Mouse (Mus musculus) hindbrain, embryonic 14.5 days (tissue): ENCODE results near the gene Cer1. TPM values are rescaled to one million over a fixed set of nuclear protein-coding genes. Genes with fewer than 3 reads are reported as not detected.

ENCODE experiments used
- ATAC-seq: fragments of 200-750 bp; cut with Nextera tagmentation; 2 replicates; pipeline ENCODE4 v1.8.0; 2017; ENCODE audit warnings: moderate number of reproducible peaks, mild to moderate bottlenecking, moderate TSS enrichment, moderate library complexity; ENCODE audit not compliant: low FRiP score
- DNase-seq: peaks from one replicate; pipeline ENCODE4 v3.0.0-alpha.2; 2015; ENCODE audit warnings: low spot score
- H3K27ac ChIP-seq: fragments of 300-500 bp; sonication (generic); 2 replicates; pipeline ENCODE4 v1.5.1; 2014; ENCODE audit warnings: mild to moderate bottlenecking, moderate library complexity
- H3K27me3 ChIP-seq: fragments of 300-500 bp; sonication (generic); 2 replicates; pipeline ENCODE4 v1.6.1; 2014; ENCODE audit warnings: mild to moderate bottlenecking, low read length, mixed read lengths; ENCODE audit not compliant: control insufficient read depth, insufficient read depth
- H3K36me3 ChIP-seq: fragments of 300-500 bp; sonication (generic); replicated peaks from 2 replicates; pipeline ENCODE4 v1.6.1; 2014; ENCODE audit not compliant: control insufficient read depth, insufficient read depth
- H3K4me1 ChIP-seq: fragments of 300-500 bp; sonication (generic); replicated peaks from 2 replicates; pipeline ENCODE4 v1.6.1; 2014; ENCODE audit warnings: antibody characterized with exemption, low read length, mixed read lengths; ENCODE audit not compliant: control insufficient read depth, insufficient read depth
- H3K4me2 ChIP-seq: fragments of 300-500 bp; sonication (generic); replicated peaks from 2 replicates; pipeline ENCODE4 v1.6.1; 2014; ENCODE audit warnings: mild to moderate bottlenecking, moderate library complexity
- H3K4me3 ChIP-seq: fragments of 300-500 bp; sonication (generic); replicated peaks from 2 replicates; pipeline ENCODE4 v1.5.1; 2014; ENCODE audit warnings: mild to moderate bottlenecking, low read length
- H3K9ac ChIP-seq: fragments of 300-500 bp; sonication (generic); 2 replicates; pipeline ENCODE4 v1.6.1; 2014
- H3K9me3 ChIP-seq: fragments of 300-500 bp; sonication (generic); 2 replicates; pipeline ENCODE4 v1.6.1; 2016; ENCODE audit warnings: low read length; ENCODE audit not compliant: control insufficient read depth
- WGBS: fragments of 180-500 bp; shearing (Covaris S2); extraction: QIAGEN DNeasy Blood & Tissue Kit; methylation state at CpG from one replicate; pipeline ENCODE4 v1.1.7; 2014; 5-methylcytosine and 5-hydroxymethylcytosine counted together
- polyA plus RNA-seq: library from polyadenylated mRNA; unstranded; fragments of >200 nt; fragmentation: Nextera tagmentation; extraction: Ambion mirVana; gene quantifications from 2 replicates; pipeline ENCODE4 v1.2.1, GENCODE M21; 2014

The Cer1 gene
- not detected in 2 replicates for polyA plus RNA-seq

DNA sequence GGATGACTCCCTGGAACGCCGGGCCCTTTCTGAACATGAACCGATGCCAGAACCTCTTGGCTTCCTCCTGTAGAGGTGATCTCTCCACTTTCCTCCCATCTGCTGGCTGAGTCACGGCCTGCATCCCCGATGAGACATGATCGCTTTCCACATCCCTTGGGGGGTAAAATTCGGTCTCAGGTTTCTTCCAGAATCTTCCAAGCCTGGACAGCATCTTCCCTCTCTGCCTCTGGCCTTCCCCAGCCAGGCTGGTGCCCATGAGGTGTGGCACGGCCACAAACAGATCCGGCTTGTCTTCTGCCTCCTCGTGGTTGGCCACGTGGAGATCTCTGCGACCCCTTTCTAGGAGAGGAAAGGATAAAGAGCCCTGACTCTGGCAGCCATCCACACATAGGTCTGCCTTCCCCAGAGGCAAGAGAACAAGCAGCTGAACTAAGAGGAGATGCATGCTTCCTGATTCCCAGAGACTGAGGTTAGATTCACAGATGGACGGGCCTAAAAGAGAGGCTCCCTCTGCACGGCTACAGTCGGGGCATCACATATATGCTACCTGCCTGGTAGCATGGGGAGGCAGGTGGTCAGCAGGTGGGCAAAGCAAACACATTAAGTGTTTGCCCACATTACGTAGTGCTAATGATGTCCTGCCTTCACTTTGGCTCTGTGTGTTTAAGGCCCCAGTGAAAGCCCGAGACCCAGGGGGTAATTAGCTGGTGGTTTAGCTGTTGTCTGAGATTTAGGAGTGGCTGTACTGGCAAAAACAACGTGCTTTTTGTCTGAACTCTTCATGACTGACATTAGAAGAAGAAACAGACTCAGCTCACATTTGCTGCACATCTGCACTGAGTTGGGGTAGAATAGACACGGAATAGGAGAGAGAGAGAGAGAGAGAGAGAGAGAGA, at the start of gene Cer1:
Gene Cer1 (minus strand): TSS at position 513 of the 899 bp plus-strand sequence.
- H3K4me3 ChIP-seq: no peak within 1 kb of the TSS
- no peak within 1 kb of the TSS for H3K4me2 ChIP-seq
- H3K9me3 ChIP-seq: no peaks in the 10 kb centered on the region
- H3K27me3 ChIP-seq: no peaks in the 10 kb centered on the region
- no peak within 1 kb of the TSS for H3K27ac ChIP-seq
- 64% methylated on average over 19 of the region's 19 CpGs for WGBS
- no peaks in the 10 kb centered on the region for H3K4me1 ChIP-seq
- H3K36me3 ChIP-seq: no peaks in the 10 kb centered on the region
- no peak within 1 kb of the TSS for H3K9ac ChIP-seq
- ATAC-seq (no peak), DNase-seq (no peak)

- H3K27me3 ChIP-seq: no peaks in the 10 kb centered on the region
- no peak overlapping the region for H3K4me3 ChIP-seq
- H3K4me1 ChIP-seq: 0 out of 2 replicates have a peak, but pooled peaks cover 5% of the 10 kb centered on the region
- H3K27ac ChIP-seq: peak overlapping the region; percentile 7; the same call in 1 of the 2 replicates
- H3K4me2 ChIP-seq: peak overlapping the region; percentile 42; the same call in 1 of the 2 replicates
- 5% methylated on average over 5 of the region's 5 CpGs for WGBS
- H3K36me3 ChIP-seq: no peaks in the 10 kb centered on the region
- DNase-seq: peak; percentile 74
- peak; percentile 91 for ATAC-seq
- no peaks in the 10 kb centered on the region for H3K9me3 ChIP-seq
- no peak overlapping the region for H3K9ac ChIP-seq
These were observed 49.4 kb upstream of the Cer1 start for GRCm38 (mm10) chr4:82934308-82934707.

DNA sequence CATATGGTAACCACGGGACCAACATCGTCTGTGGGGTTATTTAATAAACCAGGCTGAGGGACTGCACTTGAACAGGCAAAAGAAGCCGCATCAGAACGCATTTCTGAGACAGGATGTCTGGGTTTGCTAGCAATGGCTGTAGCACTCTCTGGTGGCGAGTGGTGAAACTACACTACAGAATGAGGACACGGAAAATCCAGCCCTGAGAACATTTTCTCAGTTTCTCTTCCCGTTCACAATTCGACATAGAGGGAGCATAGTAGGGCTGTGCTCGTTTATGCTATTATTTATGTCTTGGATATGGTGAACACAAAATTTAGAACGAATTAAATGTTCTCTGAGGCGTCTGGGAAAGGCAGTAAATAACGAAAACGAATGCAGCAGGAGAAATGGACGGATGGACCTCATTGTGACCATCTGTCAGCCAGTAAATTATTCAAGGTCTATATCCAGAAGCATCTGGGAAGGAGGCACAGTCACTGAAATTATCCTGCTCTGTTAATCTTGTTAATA, 48.8 kb upstream of the Cer1 start:
- H3K9ac ChIP-seq: peak overlapping the region; percentile 17
- no peaks in the 10 kb centered on the region for H3K36me3 ChIP-seq
- no peaks in the 10 kb centered on the region for H3K9me3 ChIP-seq
- WGBS: 8% methylated on average over 14 of the region's 14 CpGs
- DNase-seq (peak; percentile 90), ATAC-seq (peak; percentile 72; the same call in 1 of the 2 replicates)
- H3K4me1 ChIP-seq: 0 out of 2 replicates have a peak, but pooled peaks cover 5% of the 10 kb centered on the region
- H3K27ac ChIP-seq: peak overlapping the region; percentile 7; the same call in 1 of the 2 replicates
- H3K27me3 ChIP-seq: no peaks in the 10 kb centered on the region
- H3K4me2 ChIP-seq: peak overlapping the region; percentile 42
- H3K4me3 ChIP-seq: 0 out of 2 replicates have a peak overlapping the region, but pooled peaks have one; percentile 9

- no peaks in the 10 kb centered on the region for H3K27me3 ChIP-seq
These were observed 45.1 kb upstream of the Cer1 start for GRCm38 (mm10) chr4:82930079-82930478.

GRCm38 (mm10) chr4:82921962-82922361, 37.0 kb upstream of the Cer1 start:
- Histone ChIP-seq H3K9me3 (no peaks in the 10 kb centered on the region), H3K4me3 (no peak overlapping the region), H3K27me3 (no peaks in the 10 kb centered on the region), H3K36me3 (no peaks in the 10 kb centered on the region), H3K4me2 (no peak overlapping the region), H3K4me1 (peaks cover 3% of the 10 kb centered on the region; the same call in 1 of the 2 replicates), H3K27ac (no peak overlapping the region), H3K9ac (no peak overlapping the region)
- ATAC-seq (no peak), DNase-seq (no peak)
- 90% methylated on average over 4 of the region's 4 CpGs for WGBS

More at GRCm38 (mm10) chr4:82930079-82930478, 45.1 kb upstream of the Cer1 start:
- no peak overlapping the region for H3K9ac ChIP-seq
- H3K4me2 ChIP-seq: no peak overlapping the region
- no peak overlapping the region for H3K27ac ChIP-seq
- no peak for DNase-seq
- H3K4me1 ChIP-seq: 0 out of 2 replicates have a peak, but pooled peaks cover 5% of the 10 kb centered on the region
- no peaks in the 10 kb centered on the region for H3K36me3 ChIP-seq
- no peak overlapping the region for H3K4me3 ChIP-seq
- no peak for ATAC-seq
- H3K9me3 ChIP-seq: no peaks in the 10 kb centered on the region
- WGBS: 82% methylated on average over 5 of the region's 5 CpGs

- no peak for DNase-seq
- Histone ChIP-seq H3K4me2 (no peak overlapping the region), H3K9ac (no peak overlapping the region), H3K4me3 (no peak overlapping the region), H3K27ac (no peak overlapping the region), H3K9me3 (no peaks in the 10 kb centered on the region), H3K27me3 (no peaks in the 10 kb centered on the region), H3K4me1 (peaks cover 25% of the 10 kb centered on the region), H3K36me3 (no peaks in the 10 kb centered on the region)
- no peak for ATAC-seq
- 72% methylated on average over 2 of the region's 2 CpGs for WGBS
These were observed 33.7 kb upstream of the Cer1 start for GRCm38 (mm10) chr4:82918625-82919024.

DNA sequence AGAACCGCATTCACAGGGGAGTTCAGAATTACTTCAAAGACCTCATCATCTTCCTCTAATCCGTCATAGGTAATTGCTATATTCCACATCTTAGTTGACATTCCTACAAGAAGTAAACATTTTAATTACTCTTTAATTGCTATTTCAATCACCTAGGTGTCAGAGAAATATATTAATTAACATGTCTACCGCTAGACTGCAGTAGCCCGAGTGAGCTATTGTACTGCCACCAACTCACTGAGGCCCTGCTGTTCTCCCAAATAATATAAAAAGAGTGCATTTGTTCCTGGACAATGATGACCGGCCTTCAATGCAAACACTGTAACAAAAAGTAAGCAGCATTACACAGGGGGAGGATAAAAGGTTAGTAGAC, 31.7 kb upstream of the Cer1 start:
- Histone ChIP-seq H3K4me1 (peaks cover 25% of the 10 kb centered on the region), H3K4me2 (peak overlapping the region; percentile 46), H3K27ac (peak overlapping the region; percentile 80), H3K9me3 (no peaks in the 10 kb centered on the region), H3K36me3 (no peaks in the 10 kb centered on the region), H3K27me3 (no peaks in the 10 kb centered on the region), H3K4me3 (peak overlapping the region; percentile 13; the same call in 1 of the 2 replicates), H3K9ac (peak overlapping the region; percentile 36)
- DNase-seq (no peak), ATAC-seq (peak; percentile 46; the same call in 1 of the 2 replicates)
- 8% methylated on average over 5 of the region's 5 CpGs for WGBS

DNA sequence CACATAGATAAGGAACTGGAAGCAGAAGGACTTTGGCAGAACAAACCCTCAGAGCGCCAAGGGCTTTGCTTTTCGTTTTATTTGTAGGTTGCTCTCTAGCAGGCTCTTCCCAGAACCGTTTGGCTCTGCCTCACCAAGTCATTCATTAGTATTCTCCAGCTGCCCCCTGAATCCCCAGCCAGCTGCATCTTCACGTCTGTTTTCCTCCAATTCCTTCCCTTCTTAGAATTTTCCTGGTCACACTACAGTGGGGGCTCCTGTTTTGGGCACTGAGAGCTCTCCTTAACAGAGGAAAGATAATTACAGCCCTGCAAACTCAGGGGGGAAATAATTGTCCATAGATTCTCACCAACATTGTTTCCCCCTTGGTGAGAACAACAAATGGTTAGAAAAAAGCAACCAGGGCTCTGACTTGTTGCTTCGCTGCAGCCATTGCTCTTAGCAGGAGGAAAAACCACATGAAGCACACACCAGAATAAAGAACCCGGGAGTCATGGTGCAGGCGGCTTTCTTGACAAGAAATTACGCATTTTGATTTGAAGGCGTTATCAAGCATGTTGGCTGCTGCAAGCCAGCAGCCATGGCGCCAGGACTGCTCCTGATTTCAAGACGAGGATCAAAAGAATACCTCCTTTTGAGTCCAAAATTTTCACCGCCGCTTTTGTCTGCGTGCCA, 31.2 kb upstream of the Cer1 start:
- peak overlapping the region; percentile 36 for H3K9ac ChIP-seq
- WGBS: 16% methylated on average over 14 of the region's 14 CpGs
- peak overlapping the region; percentile 80 for H3K27ac ChIP-seq
- ATAC-seq: peak; percentile 76
- peaks cover 25% of the 10 kb centered on the region for H3K4me1 ChIP-seq
- peak overlapping the region; percentile 13; the same call in 1 of the 2 replicates for H3K4me3 ChIP-seq
- H3K27me3 ChIP-seq: no peaks in the 10 kb centered on the region
- H3K4me2 ChIP-seq: peak overlapping the region; percentile 46
- peak; percentile 75 for DNase-seq
- no peaks in the 10 kb centered on the region for H3K9me3 ChIP-seq
- H3K36me3 ChIP-seq: no peaks in the 10 kb centered on the region

- Histone ChIP-seq H3K9me3 (no peaks in the 10 kb centered on the region), H3K27ac (peak overlapping the region; percentile 80), H3K4me1 (peaks cover 25% of the 10 kb centered on the region), H3K4me2 (peak overlapping the region; percentile 46), H3K36me3 (no peaks in the 10 kb centered on the region), H3K27me3 (no peaks in the 10 kb centered on the region), H3K9ac (no peak overlapping the region), H3K4me3 (no peak overlapping the region)
- ATAC-seq: peak; percentile 24
- 56% methylated on average over 7 of the region's 7 CpGs for WGBS
- no peak for DNase-seq
These were observed 30.6 kb upstream of the Cer1 start for GRCm38 (mm10) chr4:82915576-82915975.
